Mouse (Mus musculus): ENCODE results near the gene Kcnj6.

GRCm38 (mm10) chr16:94719488-94719887 lies 278.0 kb downstream of the Kcnj6 start:
- no peak for TF ChIP-seq CTCF (IDR thresholded peaks at IDR 0.05)
- TF ChIP-seq EP300 (IDR thresholded peaks at IDR 0.05): no peak
